Mouse (Mus musculus) gastrocnemius, postnatal 10 days (tissue): Measurements from ENCODE around the gene Agbl5. TPM values are rescaled to one million over a fixed set of nuclear protein-coding genes. Genes with fewer than 3 reads are reported as not detected.
"Not testable (repeated sequence)": the region's sequence is repeated elsewhere in the genome, so short reads cannot be mapped to it uniquely, and the experiment has no call there.

Source experiments
- DNase-seq: peaks from one replicate; pipeline ENCODE4 v3.0.0; 2021; ENCODE audit warnings: mixed read lengths
- long read RNA-seq, 2 experiments: library from polyadenylated mRNA; stranded (forward); transcript quantifications; one replicate each; pipeline ENCODE4 v2.0.0; 2021
- total RNA-seq, 2 experiments: library from RNA; stranded (reverse); gene quantifications; 2 replicates each; pipeline ENCODE4 v1.2.3; 2021

Agbl5 gene
- total RNA-seq, result 1 to 10 TPM; 4.5 to 5.0 TPM
- long read RNA-seq, experiment 1, partial matches to known transcripts, result 0 of 4 reads
- long read RNA-seq, experiment 1, other reads (novel, unspliced or antisense), result 2 of 4 reads
- long read RNA-seq, experiment 2, partial matches to known transcripts, result 1 of 3 reads
- long read RNA-seq, experiment 2, other reads (novel, unspliced or antisense), result 1 of 3 reads

- peak; percentile 91 for DNase-seq
Measured at GRCm38 (mm10) chr5:30888337-30889087, at the start of gene Agbl5. Gene Agbl5 (plus strand): TSS chr5:30888694.

DNA sequence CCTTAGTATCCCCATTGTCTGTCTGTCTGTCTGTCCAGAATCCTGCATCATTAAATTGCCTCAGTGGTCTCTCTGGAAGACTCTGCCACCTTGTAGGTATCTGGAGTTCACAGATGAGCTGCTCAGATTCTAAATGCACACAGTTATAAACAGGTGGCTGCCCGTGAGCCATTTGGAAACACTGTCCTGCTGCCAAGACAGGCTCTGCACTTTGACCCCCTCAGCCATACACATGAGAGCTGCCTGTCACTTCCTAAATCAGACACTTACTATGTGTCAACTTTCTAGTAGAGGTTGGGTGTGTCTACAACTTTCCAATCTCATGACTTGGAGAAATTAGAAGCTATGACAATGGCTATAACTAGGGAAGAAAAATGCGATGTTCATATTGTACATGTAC lies 48.8 kb upstream of the Agbl5 start:
- no peak for DNase-seq

GRCm38 (mm10) chr5:30841896-30842295 lies 46.6 kb upstream of the Agbl5 start:
- no peak for DNase-seq

- no peak for DNase-seq
Measured at GRCm38 (mm10) chr5:30849891-30850555, 38.5 kb upstream of the Agbl5 start.

DNA sequence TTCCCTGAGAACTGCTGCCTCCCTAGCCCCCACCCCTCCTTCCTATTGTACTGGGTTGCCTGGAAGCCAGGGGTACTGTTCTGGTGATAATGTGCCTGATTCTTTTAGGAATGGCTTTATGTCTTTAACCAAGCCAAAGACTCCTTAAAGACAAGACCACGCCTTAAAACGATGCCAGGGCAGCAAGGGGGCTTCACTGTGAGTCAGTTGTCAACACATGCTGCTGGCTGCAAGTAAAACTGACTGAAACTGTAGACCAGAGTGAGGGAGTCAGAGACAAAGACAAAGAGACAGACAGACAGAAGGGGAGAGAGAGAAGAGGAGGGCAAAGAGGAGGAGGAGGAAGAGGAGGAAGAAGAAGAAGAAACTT lies 38.0 kb upstream of the Agbl5 start:
- no peak for DNase-seq

GRCm38 (mm10) chr5:30853522-30853921 lies 35.0 kb upstream of the Agbl5 start:
- no peak for DNase-seq

DNA sequence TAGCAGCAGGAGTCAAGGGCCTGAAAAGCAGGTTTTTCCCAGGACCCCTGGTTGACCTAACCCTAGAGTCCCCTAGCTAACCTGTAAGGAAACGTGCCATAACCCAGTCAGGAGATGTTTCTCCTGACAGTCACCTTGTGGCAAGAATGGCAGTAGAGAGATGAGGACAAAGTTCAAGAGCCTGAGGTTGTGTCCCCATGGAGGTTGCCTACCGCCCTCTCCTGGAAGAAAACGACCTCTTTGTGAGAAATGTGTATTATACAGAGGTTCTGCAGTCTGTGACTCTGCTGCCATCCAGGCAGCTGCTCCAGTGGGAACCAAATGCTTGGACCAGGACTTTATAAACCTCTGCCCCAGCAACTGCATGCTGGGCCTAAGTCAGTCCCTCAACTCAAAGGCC lies 32.8 kb upstream of the Agbl5 start:
- DNase-seq, result no peak

DNA sequence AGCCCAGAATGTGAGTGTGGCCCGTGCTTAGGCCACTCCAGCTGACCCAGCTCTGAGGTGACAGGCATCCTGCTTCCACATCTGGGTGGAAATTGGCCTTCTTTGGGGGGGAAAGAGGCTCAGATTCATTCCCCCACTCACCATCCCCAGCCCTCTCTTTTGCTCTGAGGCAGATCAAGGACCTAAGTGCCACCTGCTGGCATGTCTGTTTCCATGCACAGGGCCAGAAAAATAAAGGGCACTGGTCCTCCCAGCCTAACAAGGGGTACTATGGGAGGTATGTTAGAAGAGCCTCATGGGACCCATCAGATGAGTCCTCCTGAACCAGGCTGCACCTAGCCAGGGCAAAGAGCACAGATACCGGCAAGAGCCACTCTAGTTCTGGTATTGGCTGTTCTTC lies 32.4 kb upstream of the Agbl5 start:
- no peak for DNase-seq

GRCm38 (mm10) chr5:30863852-30864251 lies 24.6 kb upstream of the Agbl5 start:
- DNase-seq, result no peak

- no peak for DNase-seq
Measured at GRCm38 (mm10) chr5:30864322-30864721, 24.2 kb upstream of the Agbl5 start.

DNA sequence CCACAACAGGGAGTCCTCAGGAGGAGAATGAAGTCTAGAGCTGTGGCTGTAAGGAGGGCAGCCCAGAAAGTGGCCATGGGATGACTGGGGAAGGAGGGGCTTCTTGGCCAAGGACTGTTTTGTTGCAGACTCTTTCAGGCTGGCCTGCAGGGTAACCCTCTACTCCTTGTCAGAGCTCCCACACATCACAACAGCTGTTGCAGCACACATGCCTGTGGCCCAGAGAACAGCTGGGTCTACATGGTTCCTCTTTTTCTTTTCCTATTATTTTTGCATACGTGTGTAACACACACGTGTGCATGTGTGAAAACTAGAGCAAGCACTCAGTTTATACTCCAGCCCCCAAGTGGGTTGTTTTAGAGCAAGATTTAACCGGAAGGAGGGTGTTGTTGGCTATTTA lies 21.6 kb upstream of the Agbl5 start:
- no peak for DNase-seq

- DNase-seq, result no peak
Measured at GRCm38 (mm10) chr5:30867712-30868111, 20.8 kb upstream of the Agbl5 start, which contains the start of gene Tmem214. Gene Tmem214 (plus strand): TSS chr5:30868012.

GRCm38 (mm10) chr5:30868981-30869380 lies 19.5 kb upstream of the Agbl5 start:
- no peak for DNase-seq

- peak; percentile 93 for DNase-seq
Measured at GRCm38 (mm10) chr5:30869405-30870130, 18.9 kb upstream of the Agbl5 start.

- no peak for DNase-seq
Measured at GRCm38 (mm10) chr5:30870131-30870406, 18.4 kb upstream of the Agbl5 start.

- DNase-seq, result no peak
Measured at GRCm38 (mm10) chr5:30872574-30872973, 15.9 kb upstream of the Agbl5 start.

DNA sequence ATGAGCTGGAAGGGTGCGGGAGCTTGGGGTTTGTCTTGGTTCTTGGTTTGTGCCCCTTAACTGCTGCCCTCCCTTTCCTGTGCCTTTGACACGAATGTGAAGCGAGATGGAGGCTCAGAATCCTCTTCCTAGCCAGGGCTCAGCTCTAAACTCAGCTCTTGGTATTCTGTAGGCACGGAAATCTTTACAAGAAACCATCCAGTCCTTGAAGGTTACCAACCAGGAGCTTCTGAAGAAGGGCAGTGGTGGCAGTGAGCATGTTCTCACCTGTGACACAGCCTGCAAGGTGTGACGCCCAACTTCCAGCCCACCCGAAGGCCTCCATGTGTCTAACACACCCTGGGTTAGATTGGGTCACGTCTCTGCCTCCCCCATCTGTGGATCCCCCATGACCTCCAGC lies 14.1 kb upstream of the Agbl5 start:
- DNase-seq, result no peak

- DNase-seq, result no peak
Measured at GRCm38 (mm10) chr5:30878616-30879015, 9.9 kb upstream of the Agbl5 start.

DNA sequence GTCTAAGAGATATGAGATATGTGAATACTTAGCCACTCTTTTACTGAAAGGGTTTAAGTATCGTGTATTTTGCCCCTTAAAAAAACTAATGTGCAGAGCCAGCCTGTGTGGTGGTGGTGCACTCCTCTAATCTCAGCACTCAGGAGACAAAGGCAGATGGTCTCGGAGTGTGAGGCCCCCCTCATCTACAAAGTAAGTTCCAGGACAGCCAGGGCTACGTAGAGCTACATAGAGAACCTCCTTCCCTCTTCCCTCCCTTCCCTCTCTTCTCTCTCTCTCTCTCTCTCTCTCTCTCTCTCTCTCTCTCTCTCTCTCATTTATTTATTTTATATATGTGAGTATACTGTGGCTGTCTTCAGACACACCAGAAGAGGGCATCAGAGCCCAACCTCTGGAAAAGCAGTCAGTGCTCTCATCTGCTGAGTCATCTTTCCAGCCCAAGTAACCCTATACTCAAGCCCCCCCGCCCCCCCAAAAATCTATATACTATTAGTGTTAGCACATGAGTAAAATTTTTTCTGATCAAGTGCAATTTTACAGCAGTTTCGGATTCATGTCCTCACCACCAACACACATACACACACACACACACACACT lies 9.0 kb upstream of the Agbl5 start:
- DNase-seq, result no peak

- not testable (repeated sequence) for DNase-seq
Measured at GRCm38 (mm10) chr5:30881839-30882238, 6.7 kb upstream of the Agbl5 start.

- DNase-seq, result no peak
Measured at GRCm38 (mm10) chr5:30886209-30886608, 2.3 kb upstream of the Agbl5 start.

- DNase-seq, result no peak
Measured at GRCm38 (mm10) chr5:30886731-30887130, 1.8 kb upstream of the Agbl5 start.

GRCm38 (mm10) chr5:30887331-30887761 lies 1.1 kb upstream of the Agbl5 start:
- peak; percentile 59 for DNase-seq
